Mouse (Mus musculus) thymus, postnatal 0 days (tissue): ENCODE measurements around the gene Mbd3. TPM values are rescaled to one million over a fixed set of nuclear protein-coding genes. Genes with fewer than 3 reads are reported as not detected.

Experiments
- DNase-seq: peaks from one replicate; pipeline ENCODE4 v3.0.0-alpha.2; 2015; ENCODE audit warnings: low spot score
- polyA plus RNA-seq: library from polyadenylated mRNA; unstranded; fragments of >200 nt; fragmentation: Nextera tagmentation; extraction: Ambion mirVana; gene quantifications from 2 replicates; pipeline ENCODE4 v1.2.1, GENCODE M21; 2015

Gene Mbd3
- polyA plus RNA-seq = 151 and 166 TPM in 2 replicates

GRCm38 (mm10) chr10:80399191-80399972, at the start of gene Mbd3:
Gene Mbd3 (minus strand): TSS chr10:80399550.
- peak; percentile 100 for DNase-seq

- peak; percentile 89 for DNase-seq
Measured at GRCm38 (mm10) chr10:80445898-80446601, 46.7 kb upstream of the Mbd3 start.

GRCm38 (mm10) chr10:80445052-80445451, 45.7 kb upstream of the Mbd3 start:
- DNase-seq = no peak

GRCm38 (mm10) chr10:80444339-80445045, 45.1 kb upstream of the Mbd3 start:
- no peak for DNase-seq

GRCm38 (mm10) chr10:80443575-80444278, 44.4 kb upstream of the Mbd3 start:
- DNase-seq = no peak

GRCm38 (mm10) chr10:80442989-80443388, 43.6 kb upstream of the Mbd3 start:
- no peak for DNase-seq

- DNase-seq = no peak
Measured at GRCm38 (mm10) chr10:80441598-80441997, 42.2 kb upstream of the Mbd3 start.

GRCm38 (mm10) chr10:80440031-80440430, 40.7 kb upstream of the Mbd3 start:
- DNase-seq = no peak

- DNase-seq = no peak
Measured at GRCm38 (mm10) chr10:80437973-80438372, 38.6 kb upstream of the Mbd3 start.

GRCm38 (mm10) chr10:80436276-80436675, 36.9 kb upstream of the Mbd3 start:
- peak; percentile 41 for DNase-seq

GRCm38 (mm10) chr10:80435764-80436163, 36.4 kb upstream of the Mbd3 start:
- DNase-seq = peak; percentile 44

- DNase-seq = no peak
Measured at GRCm38 (mm10) chr10:80434823-80435222, 35.5 kb upstream of the Mbd3 start.

- DNase-seq = no peak
Measured at GRCm38 (mm10) chr10:80434233-80434592, 34.9 kb upstream of the Mbd3 start.

- DNase-seq = peak; percentile 97
Measured at GRCm38 (mm10) chr10:80433513-80434232, 34.3 kb upstream of the Mbd3 start, which contains the start of gene Tcf3. Gene Tcf3 (minus strand): TSS chr10:80433647.

GRCm38 (mm10) chr10:80432936-80433512, 33.7 kb upstream of the Mbd3 start:
- peak; percentile 72 for DNase-seq

- DNase-seq = no peak
Measured at GRCm38 (mm10) chr10:80432387-80432785, 33.0 kb upstream of the Mbd3 start.

- peak; percentile 69 for DNase-seq
Measured at GRCm38 (mm10) chr10:80431570-80432386, 32.4 kb upstream of the Mbd3 start.

GRCm38 (mm10) chr10:80430375-80430980, 31.1 kb upstream of the Mbd3 start:
- DNase-seq = peak; percentile 23

GRCm38 (mm10) chr10:80429800-80430199, 30.4 kb upstream of the Mbd3 start:
- no peak for DNase-seq
